Mouse (Mus musculus): ENCODE data around the gene Wnt2.

GRCm38 (mm10) chr6:17978881-17979280 lies 51.5 kb downstream of the Wnt2 start:
- no peak for TF ChIP-seq CTCF (IDR thresholded peaks at IDR 0.05; ENCODE audit: low read depth, low read length)
- TF ChIP-seq POLR2A (IDR thresholded peaks at IDR 0.05; ENCODE audit: borderline replicate concordance, low read depth, low read length) = no peak

Data from bone marrow macrophage, adult 2 months (primary cell).